In the genomic region with DNA sequence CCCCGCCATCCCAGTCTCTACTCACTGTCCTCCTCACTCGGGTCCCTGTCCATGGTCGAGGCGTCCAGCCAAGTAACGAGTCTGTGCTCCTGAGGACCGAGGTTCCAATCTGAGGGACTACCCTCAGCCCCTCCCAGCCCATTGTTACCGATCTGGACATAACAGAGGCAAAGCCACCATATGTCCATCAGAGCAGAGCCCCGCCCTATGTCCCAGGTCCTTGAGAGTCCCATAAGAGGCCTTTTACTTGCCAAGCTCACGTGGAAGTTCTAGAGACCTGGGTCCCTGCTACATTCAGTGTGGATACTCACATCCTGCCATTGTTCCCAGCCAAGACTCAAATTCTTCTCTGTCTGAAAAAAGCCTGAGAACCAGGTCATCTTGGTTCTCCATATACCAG, we compare ENCODE assay signal across 18 mouse cellular contexts. TPM values are rescaled to one million over a fixed set of nuclear protein-coding genes. Genes with fewer than 3 reads are reported as not detected.
DNase-seq lines count a peak whose midpoint lies in the region; ATAC-seq and TF ChIP-seq lines count a peak whose summit lies in the region.
"Had no signal": no experiment of that assay in that cellular context is flagged by ENCODE, and none has a peak within 500 bp of the region (broad histone marks: within the 10 kb centered on the region; RNA-seq: fewer than 3 reads in every experiment).

A gene (minus strand): TSS at position 77 of the 400 bp plus-strand sequence.

- TF ChIP-seq CTCF in heart, adult 2 months (IDR thresholded peaks at IDR 0.05), result no peak
- no peak for TF ChIP-seq CTCF in lung, postnatal 0 days (IDR thresholded peaks at IDR 0.05)

- H3K9me3 ChIP-seq in heart, embryonic 11.5 days (replicated peaks; ENCODE audit: control insufficient read depth, low read length), result no peaks in the 10 kb centered on the region
- no peaks in the 10 kb centered on the region for H3K9me3 ChIP-seq in lung, postnatal 0 days (ENCODE audit: low read length)
- H3K9me3 ChIP-seq: limb, embryonic 13.5 days; lung, embryonic 15.5 days; neural tube, embryonic 12.5 days had no signal

- no peak within 1 kb of the TSS; the same call in 1 of the 2 replicates for H3K4me3 ChIP-seq in heart, adult 2 months
- no peak within 1 kb of the TSS for H3K4me3 ChIP-seq in heart, embryonic 11.5 days (ENCODE audit: low read depth, low read length)
- no peak within 1 kb of the TSS for H3K4me3 ChIP-seq in lung, postnatal 0 days (ENCODE audit: low read depth, low read length)
- H3K4me3 ChIP-seq: limb, embryonic 13.5 days; lung, embryonic 15.5 days; neural tube, embryonic 12.5 days had no signal

- peak within 1 kb of the TSS; percentile 47 for H3K27ac ChIP-seq in heart, adult 2 months
- no peak within 1 kb of the TSS for H3K27ac ChIP-seq in heart, embryonic 11.5 days (ENCODE audit: low read depth, low read length)
- H3K27ac ChIP-seq in lung, postnatal 0 days (ENCODE audit: low read length), result peak within 1 kb of the TSS; percentile 64
- H3K27ac ChIP-seq: hindbrain, embryonic 14.5 days; limb, embryonic 13.5 days; lung, embryonic 15.5 days; neural tube, embryonic 12.5 days had no signal

- WGBS in heart, adult 2 months, result 45% methylated on average over 9 of the region's 9 CpGs
- WGBS in heart, embryonic 11.5 days (ENCODE audit: insufficient replicate concordance), result 75% methylated on average over 9 of the region's 9 CpGs
- 56% methylated on average over 9 of the region's 9 CpGs for WGBS in lung, postnatal 0 days

- no peaks in the 10 kb centered on the region for H3K79me2 ChIP-seq in heart, adult 2 months (replicated peaks; ENCODE audit: control insufficient read depth, insufficient read depth, low read length)

- TF ChIP-seq EP300 in heart, adult 2 months (IDR thresholded peaks at IDR 0.05; ENCODE audit: insufficient read depth, low read depth, low read length), result peak; percentile 76; the same call in 1 of the 2 replicates
- 0 out of 2 replicates have a peak, but pooled peaks have one; percentile 14 for TF ChIP-seq EP300 in lung, postnatal 0 days (IDR thresholded peaks at IDR 0.05)

- peaks cover 3% of the 10 kb centered on the region for H3K4me1 ChIP-seq in heart, adult 2 months (ENCODE audit: control insufficient read depth, insufficient read depth, low read length)
- no peaks in the 10 kb centered on the region for H3K4me1 ChIP-seq in heart, embryonic 11.5 days (ENCODE audit: control insufficient read depth, insufficient read depth, low read length)
- no peaks in the 10 kb centered on the region for H3K4me1 ChIP-seq in lung, postnatal 0 days (ENCODE audit: insufficient read depth, low read depth, low read length)
- H3K4me1 ChIP-seq: neural tube, embryonic 12.5 days had no signal

- peak within 1 kb of the TSS; percentile 30; the same call in 1 of the 2 replicates for H3K9ac ChIP-seq in heart, adult 2 months (ENCODE audit: low read depth, low read length)
- H3K9ac ChIP-seq in heart, embryonic 11.5 days (ENCODE audit: low read depth, low read length), result no peak within 1 kb of the TSS
- no peak within 1 kb of the TSS for H3K9ac ChIP-seq in lung, postnatal 0 days (replicated peaks; ENCODE audit: low read depth)
- H3K9ac ChIP-seq: forebrain, postnatal 0 days; hindbrain, embryonic 14.5 days; limb, embryonic 13.5 days; lung, embryonic 15.5 days; neural tube, embryonic 12.5 days had no signal

- ATAC-seq in heart, embryonic 11.5 days (replicated peaks; ENCODE audit: insufficient number of reproducible peaks, low FRiP score, low TSS enrichment), result no peak
- peak; percentile 80 for ATAC-seq in lung, postnatal 0 days
- ATAC-seq: forebrain, postnatal 0 days; midbrain, embryonic 16.5 days had no signal

- no peaks in the 10 kb centered on the region for H3K27me3 ChIP-seq in heart, adult 2 months (ENCODE audit: control insufficient read depth, insufficient read depth, low read length)
- no peaks in the 10 kb centered on the region for H3K27me3 ChIP-seq in heart, embryonic 11.5 days (ENCODE audit: control insufficient read depth, insufficient read depth, low read length)
- H3K27me3 ChIP-seq in lung, postnatal 0 days (replicated peaks; ENCODE audit: insufficient read depth, low read length), result no peaks in the 10 kb centered on the region
- H3K27me3 ChIP-seq: lung, embryonic 15.5 days; neural tube, embryonic 12.5 days had no signal

- no peaks in the 10 kb centered on the region for H3K36me3 ChIP-seq in heart, adult 2 months (ENCODE audit: control insufficient read depth, insufficient read depth, low read length)
- no peaks in the 10 kb centered on the region for H3K36me3 ChIP-seq in heart, embryonic 11.5 days (ENCODE audit: control insufficient read depth, insufficient read depth, low read length)
- no peaks in the 10 kb centered on the region for H3K36me3 ChIP-seq in lung, postnatal 0 days (ENCODE audit: insufficient read depth, low read length)
- H3K36me3 ChIP-seq: limb, embryonic 13.5 days; lung, embryonic 15.5 days; neural tube, embryonic 12.5 days had no signal

- DNase-seq in heart, adult 2 months, result peak; percentile 43 to 49
- DNase-seq in lung, postnatal 0 days (ENCODE audit: low spot score), result peak; percentile 54
- DNase-seq in lung, postnatal 14 days, result no peak
- DNase-seq in kidney, postnatal 25 days, result peak; percentile 16 to 60
- no peak for DNase-seq in neural tube, embryonic 10.5 days (ENCODE audit: extremely low spot score, low spot score)
- no peak for DNase-seq in frontal cortex, adult 2 months (ENCODE audit: extremely low spot score in 1 of 2, low spot score in 1 of 2)
- no peak for DNase-seq in liver
- DNase-seq: forebrain, postnatal 0 days; right cerebral cortex, postnatal 4 days; thymus, postnatal 14 days had no signal

- intact Hi-C loops in heart, adult 2 months (cut with DNase I), result no loop called here

- no peak within 1 kb of the TSS for H3K4me2 ChIP-seq in heart, embryonic 11.5 days
- no peak within 1 kb of the TSS for H3K4me2 ChIP-seq in lung, postnatal 0 days (replicated peaks; ENCODE audit: low read depth, low read length)
- H3K4me2 ChIP-seq: hindbrain, embryonic 14.5 days; limb, embryonic 13.5 days; lung, embryonic 15.5 days; neural tube, embryonic 12.5 days had no signal

- peak; percentile 68 for TF ChIP-seq POLR2A in heart, adult 2 months (IDR thresholded peaks at IDR 0.05; ENCODE audit: insufficient read depth, low read depth, low read length)

RNA-seq across cellular contexts. Expression of the gene that starts here (rescaled TPM):
- 1 to 10 TPM; 1.2 to 1.4 TPM for total RNA-seq in heart, adult 2 months (2021)
- polyA plus RNA-seq in heart, adult 2 months (2012; rRNA removed), result 5.5 and 11.8 TPM in 2 replicates
- polyA plus RNA-seq in heart, embryonic 11.5 days (2014; fragmentation: Nextera tagmentation; extraction: Ambion mirVana), result 0.37 TPM in 1 of 2 replicates, not detected in the other
- polyA plus RNA-seq in lung, postnatal 0 days (2015; fragmentation: Nextera tagmentation; extraction: Ambion mirVana), result 4.5 and 6.3 TPM in 2 replicates
- polyA plus RNA-seq in frontal cortex, adult 2 months (2012; rRNA removed), result 0.46 and 0.61 TPM in 2 replicates
- total RNA-seq: common myeloid progenitor, adult 5-6 weeks; MEL had no signal
- polyA plus RNA-seq: hindbrain, embryonic 14.5 days; midbrain, embryonic 16.5 days had no signal

Comparison
In these comparisons a context has a peak if more than half of its experiments do, and no peak if none do; other contexts are left out.
1. DNase-seq: peak in heart, adult 2 months (2 of 2), lung, postnatal 0 days (single experiment) and kidney, postnatal 25 days (2 of 2); none in lung, postnatal 14 days (single experiment), neural tube, embryonic 10.5 days (single experiment), frontal cortex, adult 2 months (0 of 2) and liver (single experiment).